21 mouse cellular contexts compared by ENCODE assay signal in genomic region chr12:116264756-116265155, GRCm38 (mm10). TPM values are rescaled to one million over a fixed set of nuclear protein-coding genes. Genes with fewer than 3 reads are reported as not detected.
"Had no signal": no experiment of that assay in that cellular context is flagged by ENCODE, and none has a peak within 500 bp of the region (broad histone marks: within the 10 kb centered on the region; RNA-seq: fewer than 3 reads in every experiment).

No protein-coding gene starts in this region.

- H3K27me3 ChIP-seq: limb, embryonic 13.5 days; neural tube, embryonic 13.5 days had no signal

- H3K4me1 ChIP-seq: intestine, embryonic 15.5 days had no signal

- H3K36me3 ChIP-seq: intestine, embryonic 15.5 days; limb, embryonic 13.5 days; neural tube, embryonic 13.5 days had no signal

- ATAC-seq: intestine, embryonic 15.5 days; midbrain, embryonic 16.5 days had no signal

- DNase-seq: kidney, adult 18-20 months; kidney, postnatal 10 days; kidney, postnatal 4 days; left cerebral cortex, postnatal 4 days; lung, postnatal 36 days; right cerebral cortex, postnatal 4 days; spleen, adult 18-20 months; thymus, adult 18-20 months; thymus, postnatal 14 days had no signal

- H3K9ac ChIP-seq: intestine, embryonic 15.5 days; limb, embryonic 13.5 days; neural tube, embryonic 13.5 days had no signal

- H3K27ac ChIP-seq: intestine, embryonic 15.5 days; layer of hippocampus, adult 2 months; limb, embryonic 13.5 days; neural tube, embryonic 13.5 days had no signal

- H3K4me2 ChIP-seq: intestine, embryonic 15.5 days; limb, embryonic 13.5 days; midbrain, embryonic 11.5 days; neural tube, embryonic 13.5 days had no signal

- H3K4me3 ChIP-seq: intestine, embryonic 15.5 days; layer of hippocampus, adult 2 months; limb, embryonic 13.5 days; neural tube, embryonic 13.5 days had no signal

- H3K9me3 ChIP-seq: intestine, embryonic 15.5 days; limb, embryonic 13.5 days; neural tube, embryonic 13.5 days had no signal

RNA-seq across cellular contexts. Expression of gene Gm11027, which starts 10.4 kb away (rescaled TPM):
- total RNA-seq: layer of hippocampus, adult 2 months; layer of hippocampus, postnatal 10 days; left cerebral cortex, postnatal 4 days; megakaryocyte, adult 5-6 weeks had no signal
- polyA plus RNA-seq: intestine, embryonic 15.5 days; kidney, embryonic 14.5 days; limb, embryonic 13.5 days; liver, embryonic 16.5 days; lung, embryonic 16.5 days; midbrain, embryonic 11.5 days; midbrain, embryonic 16.5 days; neural tube, embryonic 13.5 days; stomach, embryonic 14.5 days had no signal
